Mouse (Mus musculus): Measurements from ENCODE around the gene Nr1i3. TPM values are rescaled to one million over a fixed set of nuclear protein-coding genes. Genes with fewer than 3 reads are reported as not detected.

The Nr1i3 gene
- polyA plus RNA-seq, 1 experiment from 2014 or later = not detected

DNA sequence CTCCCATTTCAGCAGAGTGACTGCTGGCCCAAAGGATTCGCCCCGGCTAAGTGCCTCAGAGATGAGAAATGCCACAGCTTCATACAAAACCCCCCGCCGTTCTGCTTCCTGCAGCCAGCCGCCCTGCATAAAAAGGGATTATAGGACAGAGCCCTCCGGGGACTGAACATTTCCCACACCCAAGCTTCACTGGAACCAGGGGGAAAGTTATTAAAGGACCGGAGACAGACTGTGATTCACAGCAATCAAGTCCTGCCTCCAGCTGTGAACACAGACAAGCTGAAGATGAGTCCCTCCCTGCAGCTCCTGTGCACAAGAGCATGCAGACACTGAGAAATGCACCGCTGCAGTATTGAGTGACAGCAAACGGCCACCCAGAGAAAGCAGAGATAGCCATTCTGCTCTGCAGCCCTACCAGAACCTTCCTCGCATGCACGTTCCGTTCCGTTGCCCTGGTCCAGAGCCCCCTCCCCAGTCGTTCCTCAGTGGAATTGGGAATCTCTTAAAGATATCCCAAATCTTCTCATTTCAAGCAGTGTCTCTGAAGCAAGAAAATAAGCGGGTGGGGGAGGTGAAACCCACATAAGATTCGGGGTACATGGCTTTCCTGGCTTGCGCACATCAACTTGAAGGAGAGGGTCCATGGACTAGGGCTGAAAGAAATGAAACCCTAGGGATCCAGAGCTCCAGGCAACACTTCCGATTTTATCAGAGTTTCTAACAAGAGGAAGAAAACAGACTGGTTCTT is 20.5 kb upstream of the Nr1i3 start:
- Histone ChIP-seq H3K4me2 (ENCODE audit: low read depth) (peak overlapping the region; percentile 20), H3K9me3 (ENCODE audit: control insufficient read depth, low read length) (no peaks in the 10 kb centered on the region), H3K9ac (ENCODE audit: low read length) (no peak overlapping the region), H3K4me1 (ENCODE audit: control insufficient read depth, insufficient read depth, low read length) (peaks cover 16% of the 10 kb centered on the region), H3K27me3 (ENCODE audit: control insufficient read depth, insufficient read depth, low read length) (peaks cover 33% of the 10 kb centered on the region), H3K36me3 (ENCODE audit: control insufficient read depth, insufficient read depth, low read length) (no peaks in the 10 kb centered on the region), H3K4me3 (ENCODE audit: low read depth, low read length) (0 out of 2 replicates have a peak overlapping the region, but pooled peaks have one; percentile 3), H3K27ac (ENCODE audit: low read depth, low read length) (no peak overlapping the region)
- 3% methylated on average over 18 of the region's 18 CpGs for WGBS
- no peak for ATAC-seq (ENCODE audit: insufficient read depth, low FRiP score, low TSS enrichment)
- peak; percentile 53 for DNase-seq (ENCODE audit: low spot score)

DNA sequence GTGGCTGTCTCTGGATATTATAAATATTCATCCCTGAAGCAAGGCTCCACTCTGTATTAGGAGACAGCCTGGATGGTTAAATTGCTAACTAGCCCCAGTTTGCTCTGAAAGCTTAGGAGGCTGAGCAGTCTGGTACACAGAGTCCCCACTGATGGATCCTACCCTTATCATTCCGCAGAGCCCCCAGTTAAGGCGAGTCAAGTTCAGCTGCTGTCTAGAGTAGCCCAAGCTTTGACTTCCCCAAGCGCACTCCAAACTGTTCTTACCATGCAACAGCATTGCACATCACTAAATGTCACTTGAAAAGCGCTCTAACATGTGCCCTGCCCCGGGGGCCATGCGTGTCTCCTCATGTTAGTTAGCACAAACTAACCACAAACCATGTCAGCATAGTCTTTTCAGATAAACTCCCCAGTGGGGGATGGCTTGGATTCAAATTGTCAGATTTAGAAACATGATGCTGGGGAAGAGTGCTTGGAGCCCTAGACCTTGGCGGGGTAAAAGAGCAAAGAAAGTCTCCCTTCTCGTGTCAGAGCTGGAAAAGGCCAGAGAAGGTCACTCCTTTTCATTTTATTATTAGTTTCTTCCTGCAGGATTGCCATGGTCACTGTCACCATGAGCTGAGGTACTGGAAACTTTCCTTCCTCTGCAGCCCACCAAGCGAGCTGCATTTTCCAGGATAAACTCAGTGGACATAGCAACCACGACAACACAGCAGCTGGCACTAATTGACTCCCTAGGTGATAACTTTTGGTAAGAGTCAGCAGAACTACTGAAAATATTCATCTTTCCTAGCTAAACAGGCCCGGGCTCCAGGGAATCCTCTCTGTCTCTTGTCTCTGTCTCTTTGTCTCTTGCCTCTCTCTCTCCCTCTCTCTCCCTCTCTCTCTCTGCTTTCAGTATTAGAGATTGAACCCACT is 19.6 kb upstream of the Nr1i3 start:
- Histone ChIP-seq H3K9me3 (ENCODE audit: control insufficient read depth, low read length) (no peaks in the 10 kb centered on the region), H3K27me3 (ENCODE audit: control insufficient read depth, insufficient read depth, low read length) (peaks cover 33% of the 10 kb centered on the region), H3K4me3 (ENCODE audit: low read depth, low read length) (no peak overlapping the region), H3K9ac (ENCODE audit: low read length) (no peak overlapping the region), H3K4me1 (ENCODE audit: control insufficient read depth, insufficient read depth, low read length) (peaks cover 12% of the 10 kb centered on the region), H3K36me3 (ENCODE audit: control insufficient read depth, insufficient read depth, low read length) (no peaks in the 10 kb centered on the region), H3K4me2 (ENCODE audit: low read depth) (no peak overlapping the region), H3K27ac (ENCODE audit: low read depth, low read length) (no peak overlapping the region)
- ATAC-seq (ENCODE audit: insufficient read depth, low FRiP score, low TSS enrichment) = no peak
- peak; percentile 39 for DNase-seq (ENCODE audit: low spot score)
- WGBS = 29% methylated on average over 11 of the region's 11 CpGs

DNA sequence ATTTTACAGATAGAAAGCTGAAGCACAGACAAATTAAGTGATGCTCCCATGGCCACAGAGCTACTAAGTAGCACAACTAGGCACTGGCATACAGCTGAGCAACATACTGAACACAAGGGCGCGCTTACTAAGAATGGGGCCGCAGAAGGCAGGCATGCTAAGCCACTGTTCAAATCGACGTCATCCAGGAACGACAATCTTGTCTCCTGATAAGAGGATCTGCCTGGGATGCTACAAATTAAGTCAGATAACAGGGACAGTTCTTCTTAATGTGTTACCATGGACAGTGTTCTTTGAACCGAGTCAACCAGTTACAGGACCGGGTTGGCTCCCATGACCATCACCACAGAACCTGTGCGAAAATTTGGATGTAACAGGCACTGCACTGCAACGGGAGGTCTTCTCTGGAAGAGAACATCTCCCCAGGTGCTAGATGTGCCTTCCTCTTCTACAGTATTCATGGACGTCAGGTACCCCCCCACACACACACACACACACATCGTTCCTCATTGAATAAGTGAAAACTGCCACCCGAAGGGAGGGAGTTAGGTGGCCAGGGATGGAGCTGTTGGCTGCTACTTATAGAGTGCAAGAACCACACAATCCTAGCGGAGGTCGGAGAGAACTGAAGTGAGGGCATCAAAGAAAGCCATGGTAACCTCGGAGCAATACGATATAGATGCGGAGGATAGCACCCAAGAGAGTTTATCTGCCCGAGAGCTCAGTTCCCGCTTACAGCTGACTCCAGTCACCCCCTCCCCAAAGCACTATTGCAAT is 18.5 kb upstream of the Nr1i3 start:
- WGBS = 5% methylated on average over 20 of the region's 20 CpGs
- no peak overlapping the region; the same call in 1 of the 2 replicates for H3K9ac ChIP-seq (ENCODE audit: low read length)
- ATAC-seq (ENCODE audit: insufficient read depth, low FRiP score, low TSS enrichment) = no peak

DNA sequence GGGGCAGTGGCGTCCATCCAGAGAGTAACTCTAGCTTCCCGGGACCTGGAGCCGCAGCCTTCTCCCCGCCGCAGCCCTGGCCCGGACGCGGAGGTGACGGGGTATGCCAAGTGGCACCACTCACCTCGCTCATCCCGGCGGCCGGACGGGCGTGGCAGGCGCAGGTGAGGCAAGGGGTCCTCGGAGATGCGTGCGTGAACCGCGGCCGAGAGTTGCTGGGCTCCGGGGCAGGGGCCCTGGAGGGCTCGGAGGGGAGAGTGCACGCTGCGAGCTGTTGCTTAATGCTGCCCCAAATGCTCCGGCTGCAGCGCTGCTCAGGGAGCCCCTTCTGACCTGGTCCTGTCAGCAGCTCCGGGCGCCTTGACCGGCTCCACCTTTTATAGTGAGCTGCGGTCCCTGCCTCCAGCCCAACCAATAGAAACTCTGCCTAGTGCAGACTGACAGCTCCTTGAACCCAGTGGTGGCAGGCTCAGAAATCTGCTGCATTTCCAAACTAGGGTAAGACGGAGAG is 17.8 kb upstream of the Nr1i3 start, which contains the start of gene Pcp4l1:
TSS of gene Pcp4l1 (minus strand) at position 382 of the 511 bp plus-strand sequence.
- H3K36me3 ChIP-seq (ENCODE audit: control insufficient read depth, insufficient read depth, low read length) = no peaks in the 10 kb centered on the region

More for the DNA sequence above, 18.5 kb upstream of the Nr1i3 start:
- Histone ChIP-seq H3K27ac (ENCODE audit: low read depth, low read length) (no peak overlapping the region), H3K4me3 (ENCODE audit: low read depth, low read length) (peak overlapping the region; percentile 51), H3K9me3 (ENCODE audit: control insufficient read depth, low read length) (no peaks in the 10 kb centered on the region), H3K4me1 (ENCODE audit: control insufficient read depth, insufficient read depth, low read length) (peaks cover 9% of the 10 kb centered on the region), H3K4me2 (ENCODE audit: low read depth) (peak overlapping the region; percentile 96), H3K36me3 (ENCODE audit: control insufficient read depth, insufficient read depth, low read length) (no peaks in the 10 kb centered on the region), H3K27me3 (ENCODE audit: control insufficient read depth, insufficient read depth, low read length) (peaks cover 33% of the 10 kb centered on the region)
- DNase-seq (ENCODE audit: low spot score) = peak; percentile 30

DNA sequence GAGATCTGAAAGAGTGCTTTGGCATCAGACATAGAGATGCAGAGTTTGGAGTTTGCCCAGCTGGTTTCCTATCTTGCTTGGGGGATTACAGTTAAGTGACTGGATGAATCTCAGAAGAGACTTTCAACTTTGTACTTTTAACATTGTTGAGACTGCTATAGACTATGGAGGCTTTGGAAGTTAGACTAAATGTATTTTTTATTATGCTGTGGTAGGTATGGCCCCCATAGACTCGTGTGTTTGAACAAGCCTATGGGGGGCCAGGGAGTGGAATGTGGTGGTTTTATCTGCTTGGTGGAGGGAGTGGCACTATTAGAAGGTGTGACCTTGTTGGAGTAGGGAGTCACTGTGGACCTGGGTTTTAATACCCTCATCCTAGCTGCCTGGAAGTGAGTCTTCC is 14.2 kb upstream of the Nr1i3 start:
- WGBS = 45% methylated on average over 1 of the region's 1 CpGs

More for the DNA sequence above, 17.8 kb upstream of the Nr1i3 start, which contains the start of gene Pcp4l1:
- Histone ChIP-seq H3K27ac (ENCODE audit: low read depth, low read length) (no peak within 1 kb of the TSS), H3K9me3 (ENCODE audit: control insufficient read depth, low read length) (no peaks in the 10 kb centered on the region), H3K4me3 (ENCODE audit: low read depth, low read length) (peak within 1 kb of the TSS; percentile 51), H3K27me3 (ENCODE audit: control insufficient read depth, insufficient read depth, low read length) (peaks cover 33% of the 10 kb centered on the region), H3K9ac (ENCODE audit: low read length) (peak within 1 kb of the TSS; percentile 43), H3K4me1 (ENCODE audit: control insufficient read depth, insufficient read depth, low read length) (peaks cover 9% of the 10 kb centered on the region), H3K4me2 (ENCODE audit: low read depth) (peak within 1 kb of the TSS; percentile 96)
- DNase-seq (ENCODE audit: low spot score) (peak; percentile 55), ATAC-seq (ENCODE audit: insufficient read depth, low FRiP score, low TSS enrichment) (peak; percentile 67)
- WGBS = under 1% methylated on average over 33 of the region's 33 CpGs

DNA sequence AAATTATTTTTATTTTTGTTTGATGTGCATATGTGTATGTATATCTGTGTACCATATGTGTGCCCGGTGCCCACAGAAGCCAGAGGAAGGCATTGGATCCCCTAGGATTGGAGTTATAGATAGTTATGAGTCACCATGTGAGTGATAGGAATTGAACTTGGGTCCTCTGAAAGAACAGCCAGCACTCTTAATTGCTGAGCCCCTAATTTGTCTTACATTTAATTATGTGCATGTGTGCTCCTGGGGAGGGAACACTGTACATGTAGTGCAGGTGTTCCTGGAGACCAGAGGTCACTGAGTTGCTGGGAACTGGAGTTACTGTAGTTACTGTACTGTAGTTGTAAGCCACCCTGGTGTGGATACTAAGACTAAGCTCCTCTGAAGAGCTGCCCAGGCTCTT is 13.0 kb upstream of the Nr1i3 start:
- 98% methylated on average over 1 of the region's 1 CpGs for WGBS
- no peak for DNase-seq (ENCODE audit: low spot score)
- H3K4me3 ChIP-seq (ENCODE audit: low read depth, low read length) = no peak overlapping the region
- no peaks in the 10 kb centered on the region; the same call in 1 of the 2 replicates for H3K4me1 ChIP-seq (ENCODE audit: control insufficient read depth, insufficient read depth, low read length)
- H3K4me2 ChIP-seq (ENCODE audit: low read depth) = no peak overlapping the region
- ATAC-seq (ENCODE audit: insufficient read depth, low FRiP score, low TSS enrichment) = no peak
- H3K36me3 ChIP-seq (ENCODE audit: control insufficient read depth, insufficient read depth, low read length) = no peaks in the 10 kb centered on the region
- H3K27me3 ChIP-seq (ENCODE audit: control insufficient read depth, insufficient read depth, low read length) = peaks cover 11% of the 10 kb centered on the region
- no peaks in the 10 kb centered on the region for H3K9me3 ChIP-seq (ENCODE audit: control insufficient read depth, low read length)
- no peak overlapping the region for H3K9ac ChIP-seq (ENCODE audit: low read length)
- H3K27ac ChIP-seq (ENCODE audit: low read depth, low read length) = no peak overlapping the region

More for the DNA sequence above, 14.2 kb upstream of the Nr1i3 start:
- Histone ChIP-seq H3K4me3 (ENCODE audit: low read depth, low read length) (no peak overlapping the region), H3K9me3 (ENCODE audit: control insufficient read depth, low read length) (no peaks in the 10 kb centered on the region), H3K9ac (ENCODE audit: low read length) (no peak overlapping the region), H3K36me3 (ENCODE audit: control insufficient read depth, insufficient read depth, low read length) (no peaks in the 10 kb centered on the region), H3K27ac (ENCODE audit: low read depth, low read length) (no peak overlapping the region), H3K27me3 (ENCODE audit: control insufficient read depth, insufficient read depth, low read length) (peaks cover 21% of the 10 kb centered on the region), H3K4me1 (ENCODE audit: control insufficient read depth, insufficient read depth, low read length) (no peaks in the 10 kb centered on the region; the same call in 1 of the 2 replicates), H3K4me2 (ENCODE audit: low read depth) (no peak overlapping the region)
- ATAC-seq (ENCODE audit: insufficient read depth, low FRiP score, low TSS enrichment) (no peak), DNase-seq (ENCODE audit: low spot score) (no peak)

DNA sequence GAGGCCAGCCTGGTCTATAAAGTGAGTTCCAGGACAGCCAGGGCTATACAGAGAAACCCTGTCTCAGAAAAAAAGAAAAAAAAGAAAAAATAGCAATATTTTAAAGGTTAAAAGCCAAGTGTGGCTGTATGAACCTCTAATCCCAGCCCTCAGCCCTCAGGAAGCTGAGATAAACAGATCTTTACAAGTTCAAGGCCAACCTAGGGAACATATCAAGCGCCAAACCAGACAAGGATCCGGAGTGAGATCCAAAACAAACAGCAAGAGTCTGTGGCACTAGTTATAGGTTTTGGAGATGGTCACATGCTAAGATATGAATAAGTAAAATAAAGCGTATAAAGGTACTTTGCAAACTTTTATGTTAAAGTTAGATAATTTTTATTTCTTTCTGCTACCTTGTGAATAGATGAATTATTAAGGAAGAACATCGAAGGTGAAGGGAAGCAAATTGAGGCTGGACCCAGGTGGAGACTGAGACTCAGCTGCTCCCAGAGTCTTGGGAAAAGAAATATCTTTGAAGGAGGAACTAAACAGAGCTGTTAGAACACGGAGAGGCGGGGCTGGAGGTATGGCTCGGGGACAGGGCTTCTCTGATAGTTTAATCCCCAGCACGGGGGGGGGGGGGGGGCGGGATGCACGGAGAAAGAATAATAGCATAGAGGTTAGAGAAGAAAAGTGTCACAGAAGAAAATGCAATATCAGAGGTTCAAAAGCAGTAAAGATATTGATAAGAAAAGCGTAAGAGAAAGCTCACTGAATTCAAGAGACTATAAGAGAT is 10.1 kb upstream of the Nr1i3 start:
- no peak overlapping the region for H3K27ac ChIP-seq (ENCODE audit: low read depth, low read length)
- H3K9me3 ChIP-seq (ENCODE audit: control insufficient read depth, low read length) = no peaks in the 10 kb centered on the region
- no peaks in the 10 kb centered on the region for H3K36me3 ChIP-seq (ENCODE audit: control insufficient read depth, insufficient read depth, low read length)
- 70% methylated on average over 9 of the region's 11 CpGs for WGBS
- H3K4me1 ChIP-seq (ENCODE audit: control insufficient read depth, insufficient read depth, low read length) = no peaks in the 10 kb centered on the region
- no peaks in the 10 kb centered on the region for H3K27me3 ChIP-seq (ENCODE audit: control insufficient read depth, insufficient read depth, low read length)
- no peak for DNase-seq (ENCODE audit: low spot score)
- ATAC-seq (ENCODE audit: insufficient read depth, low FRiP score, low TSS enrichment) = no peak
- no peak overlapping the region for H3K4me2 ChIP-seq (ENCODE audit: low read depth)
- H3K4me3 ChIP-seq (ENCODE audit: low read depth, low read length) = no peak overlapping the region
- no peak overlapping the region for H3K9ac ChIP-seq (ENCODE audit: low read length)
